Mouse (Mus musculus): ENCODE data around the gene Ptprb.

Ptprb gene

DNA sequence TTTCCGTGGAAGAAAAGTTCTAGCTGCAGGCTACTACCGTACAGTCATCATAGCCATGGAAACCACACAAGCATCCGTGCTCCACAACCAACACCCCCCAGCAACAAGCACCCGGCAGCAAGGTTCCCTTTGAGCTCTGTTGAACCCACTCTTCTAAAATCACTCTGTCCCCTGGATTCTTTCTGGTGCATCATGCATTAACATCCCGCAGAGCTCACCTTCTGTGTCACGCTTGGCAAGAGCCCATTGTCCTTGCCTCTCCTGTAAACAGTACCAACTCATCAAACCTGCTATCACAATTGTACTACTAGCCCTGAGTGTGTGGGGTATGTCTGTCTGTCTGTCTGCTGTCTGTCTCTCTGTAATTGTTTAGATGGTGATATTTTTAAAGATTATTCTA is 98.8 kb downstream of the Ptprb start:
- no peak for DNase-seq (ENCODE audit: low read depth)

DNA sequence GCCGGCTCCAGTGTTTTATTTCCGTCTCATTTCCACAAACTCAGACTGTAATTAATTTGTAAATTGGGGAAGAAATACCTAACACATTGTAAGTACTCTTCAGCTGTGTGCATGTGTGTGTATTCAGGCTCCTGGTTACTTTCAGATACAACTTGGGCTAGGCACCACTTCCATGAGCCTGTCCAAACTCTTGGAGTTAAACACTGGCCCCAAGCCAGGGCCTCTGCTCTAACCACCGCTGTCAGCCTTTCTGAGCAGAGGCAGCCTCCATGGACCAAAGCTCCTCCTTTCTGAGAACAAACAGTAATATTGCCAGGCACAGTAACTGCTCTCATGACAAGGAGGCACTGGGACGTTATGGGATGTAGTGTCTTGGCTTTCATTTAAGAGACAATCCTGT is 101.5 kb downstream of the Ptprb start:
- DNase-seq (ENCODE audit: low read depth): no peak

DNA sequence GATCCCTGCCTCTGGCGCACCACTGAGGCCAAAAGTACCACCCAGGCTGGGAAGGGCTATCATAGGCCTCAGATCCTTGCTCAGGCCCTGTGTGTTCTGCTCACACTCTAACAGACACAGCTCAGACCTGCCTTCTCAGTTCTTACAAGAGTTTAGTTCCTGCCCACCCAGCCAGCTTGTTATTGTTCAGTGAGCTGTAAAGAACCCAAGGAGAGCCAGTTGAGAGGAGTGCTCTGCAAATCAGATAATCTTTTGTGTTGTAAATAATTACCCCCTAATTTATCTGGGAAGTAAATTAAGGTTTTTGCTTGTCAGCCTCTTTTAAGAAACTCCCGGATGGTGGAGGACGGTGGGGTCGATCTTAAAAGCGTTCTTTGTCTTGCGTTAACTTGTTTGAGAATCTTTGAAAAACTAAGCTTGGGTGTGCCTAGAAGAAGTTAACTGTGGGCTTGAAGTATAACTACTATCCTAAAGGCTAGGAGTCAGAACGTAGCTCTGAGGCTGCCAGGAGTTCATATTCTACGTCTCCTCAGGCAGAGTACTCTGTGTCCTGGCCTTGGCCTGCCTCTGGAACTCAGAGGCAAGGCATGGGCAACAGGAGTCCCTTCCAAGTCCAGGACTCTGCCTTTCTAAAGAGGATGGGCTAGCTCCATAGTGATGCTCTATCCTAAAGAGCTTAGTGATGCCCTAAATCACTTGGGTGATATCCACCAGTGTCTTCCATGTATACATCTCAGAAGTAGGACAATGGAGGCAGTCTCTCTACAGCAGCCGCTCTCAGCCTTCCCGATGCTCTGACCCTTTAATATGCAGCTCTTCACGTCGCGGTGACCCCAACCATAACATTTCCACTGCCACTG is 107.7 kb downstream of the Ptprb start:
- no peak for DNase-seq (ENCODE audit: low read depth)

DNA sequence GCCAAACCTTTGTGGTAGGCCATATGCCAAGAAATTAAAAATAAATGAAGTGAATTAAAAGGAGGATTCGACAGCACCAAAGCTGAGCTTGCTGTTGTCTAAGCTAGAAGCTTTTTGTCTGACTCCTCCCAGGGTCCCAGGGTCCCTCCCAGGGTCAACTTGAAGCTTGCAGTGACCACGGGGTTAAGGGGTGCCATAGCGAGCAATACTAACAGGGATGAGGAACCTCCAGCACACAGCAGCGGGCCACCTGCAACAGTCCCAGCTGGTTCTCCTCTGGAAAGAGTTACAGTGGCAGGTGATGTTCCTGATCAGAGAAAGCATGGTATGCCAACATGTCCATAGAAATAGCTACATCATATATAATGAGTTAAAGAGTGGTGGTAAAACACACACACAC is 109.1 kb downstream of the Ptprb start:
- DNase-seq (ENCODE audit: low read depth): no peak

DNA sequence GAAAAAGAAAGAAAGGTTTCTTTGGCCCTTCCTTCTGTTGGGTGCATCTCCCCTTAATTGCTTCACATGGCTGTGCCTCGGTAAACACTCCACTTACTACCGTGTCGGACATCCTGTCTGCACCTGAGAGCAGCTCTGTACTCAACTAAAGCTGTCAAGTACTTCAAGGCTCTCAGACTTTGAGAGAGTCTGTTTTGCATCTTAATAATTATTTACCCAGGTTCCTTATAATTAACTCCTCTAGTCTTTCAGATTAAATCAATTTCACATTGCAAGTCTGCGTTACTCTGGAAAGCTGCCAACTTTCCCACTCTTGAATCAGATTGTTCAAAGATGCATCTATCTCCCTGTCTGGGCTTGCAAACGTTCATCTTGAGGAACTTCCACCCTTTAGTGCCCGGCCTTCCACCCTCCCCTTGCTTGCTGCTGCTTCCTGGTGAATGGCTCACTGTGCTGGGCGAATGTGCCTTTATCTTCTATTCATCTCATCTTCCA is 111.1 kb downstream of the Ptprb start:
- no peak for DNase-seq (ENCODE audit: low read depth)

DNA sequence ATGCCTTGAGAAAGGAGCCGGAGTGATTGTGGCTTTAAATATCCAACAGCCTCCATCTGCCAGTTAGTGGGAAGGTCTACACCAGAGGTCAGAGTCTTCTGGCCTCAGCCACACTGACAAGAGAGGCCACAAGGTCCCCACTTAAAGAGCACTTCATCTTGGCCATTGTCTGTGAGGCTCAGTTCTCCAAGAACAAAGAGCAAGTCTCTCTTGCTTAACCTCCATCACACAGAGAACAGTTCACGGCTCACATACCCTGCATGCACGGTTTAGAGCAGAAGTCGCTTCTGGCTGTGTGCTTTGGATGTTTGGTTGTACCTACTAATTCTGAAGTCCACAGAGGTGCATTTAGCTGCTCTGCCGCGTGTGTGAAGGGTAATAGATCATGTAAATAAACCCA is 113.5 kb downstream of the Ptprb start:
- no peak for DNase-seq (ENCODE audit: low read depth)

DNA sequence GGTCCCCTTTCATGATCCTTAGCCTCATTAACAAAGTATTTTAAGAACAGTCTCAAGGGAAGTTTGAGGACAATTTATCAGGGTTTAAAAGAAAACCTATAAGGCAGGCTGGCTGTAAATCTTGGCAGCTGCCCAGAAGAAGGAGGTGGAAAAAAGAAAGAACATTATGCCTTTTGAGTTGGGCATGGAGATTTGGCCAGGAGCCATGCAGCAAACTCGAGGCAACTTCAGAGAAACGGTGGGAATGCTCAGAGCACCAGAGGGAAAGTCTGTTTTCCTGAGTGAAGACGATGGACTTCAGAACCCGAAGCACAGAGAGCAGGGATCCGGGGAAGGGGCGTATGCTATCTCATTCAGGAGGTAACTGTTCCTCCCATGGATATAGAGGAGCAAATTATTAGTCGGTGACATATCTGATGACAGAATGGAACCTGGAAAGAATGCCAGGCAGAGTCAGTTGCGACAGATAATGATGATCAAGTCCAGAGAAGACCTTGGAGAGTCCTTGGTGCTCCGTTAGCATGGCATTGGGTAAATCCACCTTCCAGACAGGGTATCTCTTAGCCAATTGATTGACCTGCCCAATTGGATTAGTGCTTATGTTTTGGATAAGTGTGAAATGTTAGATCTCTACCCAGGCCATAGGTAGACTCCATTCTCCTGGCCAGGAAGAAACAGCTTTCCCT is 118.6 kb downstream of the Ptprb start:
- DNase-seq (ENCODE audit: low read depth): no peak

DNA sequence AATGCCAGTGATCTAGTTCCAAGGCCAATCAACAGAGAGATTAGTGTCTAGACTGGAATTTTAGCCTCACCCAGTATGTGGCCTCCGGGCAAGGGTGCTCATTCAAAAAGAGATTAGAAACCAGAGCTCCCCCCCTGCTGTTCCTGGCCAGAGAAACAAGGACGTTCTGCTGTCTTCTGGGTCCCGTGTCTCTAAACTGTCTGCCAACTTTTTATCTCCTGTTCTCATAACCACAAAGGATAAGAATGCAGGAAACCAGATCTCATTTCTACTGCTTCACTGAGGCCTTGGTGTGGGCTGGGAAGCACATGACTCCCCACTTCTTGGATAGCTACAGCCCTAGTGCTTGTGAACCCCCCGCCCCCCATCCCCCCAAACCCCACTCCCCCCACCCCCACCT is 119.3 kb downstream of the Ptprb start:
- no peak for DNase-seq (ENCODE audit: low read depth)

DNA sequence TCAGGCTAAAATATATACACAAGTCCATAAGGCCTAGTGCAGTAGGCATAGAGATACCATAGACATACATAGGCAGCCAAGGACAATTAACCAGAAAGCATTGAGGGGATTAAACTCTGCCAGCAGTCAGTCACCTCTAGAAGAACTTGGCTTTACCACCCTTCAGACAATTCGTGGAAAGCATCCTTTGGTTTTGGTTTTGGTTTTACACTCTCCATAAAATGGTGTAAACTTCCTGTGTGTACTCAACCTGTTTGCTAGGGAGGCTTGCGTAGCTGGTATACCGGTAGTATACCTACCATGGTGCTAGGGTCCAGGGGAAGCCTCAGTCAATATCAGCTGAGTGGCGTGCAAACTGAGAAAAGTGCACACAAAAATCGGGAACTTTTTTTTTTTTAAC is 121.0 kb downstream of the Ptprb start:
- DNase-seq (ENCODE audit: low read depth): no peak

DNA sequence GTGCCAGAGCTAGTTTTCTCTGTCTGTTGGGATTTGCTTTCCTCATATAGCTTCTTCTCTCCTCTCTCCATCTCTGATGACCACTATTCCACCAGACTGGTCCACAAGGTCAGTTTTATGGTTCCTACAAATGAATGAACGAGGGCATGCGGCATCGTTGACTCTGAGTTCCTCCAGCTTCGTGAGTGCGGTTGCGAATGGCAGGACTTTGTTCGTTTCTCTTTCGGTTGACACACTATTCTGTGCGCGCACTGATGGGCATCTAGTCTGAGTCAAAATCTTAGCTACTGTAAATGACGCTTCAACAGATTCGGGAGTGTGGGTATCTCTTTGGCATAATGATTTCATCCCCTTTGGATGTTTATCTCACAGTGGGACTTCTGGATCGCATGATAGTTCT is 121.6 kb downstream of the Ptprb start:
- DNase-seq (ENCODE audit: low read depth): no peak

DNA sequence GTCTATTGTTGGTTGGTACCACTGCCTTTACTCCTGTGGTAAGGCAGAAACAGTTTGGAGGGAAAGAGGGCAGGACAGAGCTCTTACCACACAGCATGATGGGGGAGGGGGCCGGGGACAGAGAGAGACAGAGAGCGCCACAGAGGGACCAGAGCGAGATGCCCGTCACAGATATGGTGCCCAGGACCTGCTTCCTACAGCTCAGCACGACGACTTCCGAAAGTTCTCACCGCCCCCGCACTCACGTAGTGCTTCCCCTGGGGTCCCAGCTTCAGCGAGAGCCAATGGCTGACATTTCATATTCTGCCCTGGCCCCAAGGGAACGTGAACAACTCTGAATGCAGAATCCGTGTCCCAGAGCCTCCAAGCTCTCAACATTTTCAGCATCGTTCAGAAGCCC is 122.2 kb downstream of the Ptprb start:
- DNase-seq (ENCODE audit: low read depth): no peak

DNA sequence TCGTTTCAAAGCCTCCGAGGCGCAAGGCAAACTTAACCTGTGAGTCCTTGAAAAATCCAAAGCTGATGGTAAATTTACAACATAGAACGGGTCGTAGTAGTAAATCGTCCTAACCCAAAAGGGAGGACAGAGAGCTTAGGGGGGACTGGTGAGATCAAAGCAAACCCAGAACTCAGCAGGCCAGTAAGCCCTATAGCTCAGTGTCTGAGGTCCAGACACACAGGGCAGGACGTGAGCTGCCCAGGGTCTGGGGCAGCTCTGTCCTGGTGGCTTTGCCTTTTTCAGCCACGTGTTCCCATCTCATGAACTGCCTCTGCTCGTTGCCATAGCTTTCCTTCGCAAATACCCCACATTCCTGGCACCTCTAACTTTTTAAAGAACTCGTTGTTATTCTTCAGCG is 122.7 kb downstream of the Ptprb start:
- no peak for DNase-seq (ENCODE audit: low read depth)

DNA sequence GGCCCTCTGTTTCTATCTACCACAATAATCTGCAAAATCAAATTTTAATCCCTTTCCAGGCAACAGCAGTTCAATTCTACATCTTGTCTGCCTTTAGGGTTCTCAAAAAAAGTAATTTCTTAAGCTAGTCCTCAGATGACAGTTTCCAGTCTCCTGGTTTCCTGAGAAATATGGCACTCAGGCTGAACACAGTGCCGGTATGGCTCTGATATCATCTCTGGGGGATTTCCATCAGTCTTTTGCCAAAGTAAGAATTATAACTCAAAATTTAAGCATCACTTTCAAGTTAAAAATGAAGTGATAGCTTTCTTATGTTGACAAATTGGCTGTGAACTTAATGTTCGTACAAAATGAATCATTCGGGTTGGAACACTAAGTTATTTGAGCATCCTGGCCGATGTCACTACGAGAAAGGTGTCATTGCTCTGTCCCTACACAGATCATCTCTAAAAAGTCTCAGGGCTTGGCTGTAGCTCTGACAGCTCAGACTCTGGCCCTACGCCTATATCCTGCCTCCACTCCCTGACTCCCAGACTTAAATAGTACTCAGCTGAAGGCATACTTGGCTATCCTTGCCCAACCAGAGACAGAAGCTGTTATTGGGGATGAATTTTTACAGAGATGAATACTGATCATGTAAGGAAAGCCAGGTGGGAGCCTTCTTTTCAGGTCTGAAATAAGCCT is 127.6 kb downstream of the Ptprb start:
- DNase-seq (ENCODE audit: low read depth): no peak

DNA sequence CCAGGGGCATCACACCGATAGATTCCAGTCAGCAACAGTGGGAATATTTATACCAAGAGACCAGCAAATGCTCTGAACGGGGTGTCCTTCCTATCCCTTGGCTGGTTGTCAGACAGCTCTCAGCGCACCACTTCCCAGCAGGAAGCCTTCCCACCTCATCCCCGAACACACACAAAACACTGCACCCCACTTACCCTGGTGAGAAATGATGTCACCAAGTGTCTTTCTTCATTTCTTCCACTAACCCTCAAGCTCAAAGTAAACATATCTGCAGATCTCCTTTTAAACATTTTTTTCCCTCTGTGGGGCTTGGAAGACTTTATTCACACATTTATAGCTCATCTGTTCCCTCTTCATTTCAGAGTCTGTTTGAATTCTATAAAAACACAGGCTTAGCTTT is 128.4 kb downstream of the Ptprb start:
- no peak for DNase-seq (ENCODE audit: low read depth)

DNA sequence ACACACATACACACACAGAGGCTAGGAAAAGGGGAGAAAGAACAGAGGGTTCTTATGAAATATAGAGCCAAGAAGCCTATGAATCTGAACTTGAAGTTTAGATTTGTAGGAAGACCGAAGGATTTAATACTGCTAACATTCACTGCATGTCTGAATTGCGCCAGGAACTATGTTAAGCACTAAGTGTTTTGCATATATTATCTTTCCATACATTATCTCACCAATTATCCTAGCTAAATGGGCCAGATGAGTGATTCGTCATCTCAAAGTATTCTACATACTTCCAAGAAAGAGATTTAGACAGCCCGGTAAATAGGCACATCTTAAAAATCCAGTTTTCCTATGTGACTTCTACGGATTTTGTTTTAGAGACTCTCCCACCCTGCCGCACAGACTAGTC is 129.7 kb downstream of the Ptprb start:
- no peak for DNase-seq (ENCODE audit: low read depth)

DNA sequence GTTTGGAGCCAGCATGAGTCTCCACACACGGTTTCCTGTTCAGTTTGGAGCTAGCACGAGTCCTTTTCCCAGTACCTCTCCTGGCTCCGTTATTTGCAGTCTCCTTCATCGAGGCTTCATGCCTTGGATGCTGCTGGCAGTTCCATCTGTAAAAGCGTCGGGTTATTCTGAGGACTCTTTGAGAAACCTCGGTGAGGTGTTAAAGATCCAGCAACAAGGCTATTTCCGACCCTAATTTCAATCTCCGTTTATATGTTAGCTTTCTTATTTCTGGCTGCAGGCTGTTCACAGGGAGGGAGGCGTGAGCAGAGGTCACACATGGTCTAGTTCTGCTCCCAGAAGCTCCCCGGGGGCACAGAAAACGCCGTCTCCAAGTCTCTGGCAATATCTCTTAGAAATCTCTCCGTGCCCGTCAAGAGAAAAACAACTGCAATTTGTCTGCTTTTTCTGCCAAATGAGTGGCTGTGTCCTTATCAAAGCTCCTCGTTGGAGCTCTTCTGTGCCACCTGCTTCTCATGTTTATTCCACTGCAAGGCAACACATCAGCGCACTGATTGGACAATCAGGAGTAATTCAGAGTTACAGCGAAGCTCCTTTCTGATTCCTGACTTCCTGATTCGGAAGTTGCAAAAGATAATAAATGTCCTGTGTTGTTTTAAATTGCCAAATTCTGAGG is 132.5 kb downstream of the Ptprb start:
- DNase-seq (ENCODE audit: low read depth): no peak

DNA sequence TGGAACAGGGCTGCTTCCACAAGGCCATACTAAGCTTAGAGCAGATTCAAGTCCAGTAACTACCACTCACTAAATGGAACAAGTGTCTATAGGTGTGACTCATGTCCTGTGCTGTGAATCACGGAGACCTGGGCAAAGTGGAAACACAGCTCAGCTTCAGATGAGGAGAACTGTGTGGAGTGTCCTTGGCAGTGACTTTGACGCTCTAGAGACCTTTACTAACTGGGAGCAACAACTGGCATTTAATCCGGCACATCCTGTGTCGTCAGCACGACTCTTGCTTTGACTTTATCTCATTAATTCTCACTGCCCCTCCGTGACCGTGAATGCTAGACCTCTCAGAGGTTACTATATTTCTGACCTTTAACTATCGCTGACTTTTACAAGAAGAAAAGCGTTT is 135.5 kb downstream of the Ptprb start:
- DNase-seq (ENCODE audit: low read depth): no peak

DNA sequence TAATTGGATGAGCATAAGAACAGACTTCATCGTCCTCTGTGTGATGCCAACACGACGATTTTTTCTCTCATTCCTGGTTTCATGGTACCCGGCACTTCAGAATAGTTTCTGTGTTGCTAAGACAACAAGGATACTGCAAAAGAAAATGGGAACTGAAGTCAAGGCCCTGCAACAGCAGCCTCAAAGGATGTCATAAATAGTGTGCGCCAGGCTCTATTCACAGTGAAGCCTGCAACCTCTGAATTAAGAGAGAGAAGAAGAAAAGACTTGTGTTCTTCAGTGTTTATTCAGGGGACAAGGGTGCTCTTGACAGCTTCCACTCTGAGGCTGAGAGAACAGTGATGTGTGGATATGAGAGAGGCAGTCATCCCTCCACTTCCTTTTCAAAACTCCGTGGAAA is 140.8 kb downstream of the Ptprb start:
- DNase-seq (ENCODE audit: low read depth): no peak

DNA sequence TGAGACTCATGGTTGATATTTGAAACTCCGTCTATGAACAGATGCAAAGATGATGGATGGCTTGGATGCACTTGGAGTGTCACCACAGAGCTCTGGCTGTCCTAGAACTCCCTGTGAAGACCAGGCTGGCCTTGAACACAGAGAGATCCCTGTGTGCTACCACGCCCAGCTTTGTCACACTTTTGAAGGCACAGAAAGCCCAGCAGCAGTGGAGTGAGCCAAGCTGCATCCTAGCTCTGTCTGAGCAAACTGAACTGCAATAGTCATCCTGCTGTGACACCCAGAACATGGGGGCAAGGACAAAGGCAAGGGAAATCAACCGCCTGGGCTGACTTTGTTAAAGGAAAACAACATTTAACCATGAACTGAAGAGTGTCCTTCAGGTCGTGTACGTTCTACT is 141.4 kb downstream of the Ptprb start:
- no peak for DNase-seq (ENCODE audit: low read depth)

DNA sequence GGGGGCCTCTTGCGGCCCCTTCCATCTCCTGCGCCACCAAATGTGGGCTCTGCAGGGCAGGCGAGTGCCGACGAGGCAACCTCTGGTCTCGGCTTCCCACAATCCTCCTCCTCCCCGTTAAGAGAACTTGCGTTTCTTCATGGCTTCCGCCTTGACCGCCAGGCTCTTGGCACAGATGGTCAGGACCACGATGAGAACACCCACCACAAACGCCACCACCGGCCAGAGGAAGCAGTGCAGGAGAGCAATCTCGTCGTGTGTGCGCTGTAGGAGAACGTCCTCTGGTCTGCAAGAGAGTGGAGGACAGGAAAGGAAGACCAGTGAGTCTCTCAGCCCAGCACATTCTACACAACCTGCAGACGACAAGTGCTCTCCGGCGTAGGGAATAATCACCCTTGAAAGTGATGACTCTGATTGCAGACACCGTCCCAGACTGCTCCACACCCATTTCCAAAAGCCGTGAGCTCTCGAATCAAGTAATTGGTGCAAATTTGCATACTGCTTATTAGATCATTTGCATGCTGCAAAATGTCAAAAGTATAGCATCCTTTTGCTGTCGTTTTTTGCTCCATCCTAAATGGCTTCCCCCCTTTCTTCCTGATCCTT is 142.9 kb downstream of the Ptprb start:
- DNase-seq (ENCODE audit: low read depth): no peak

DNA sequence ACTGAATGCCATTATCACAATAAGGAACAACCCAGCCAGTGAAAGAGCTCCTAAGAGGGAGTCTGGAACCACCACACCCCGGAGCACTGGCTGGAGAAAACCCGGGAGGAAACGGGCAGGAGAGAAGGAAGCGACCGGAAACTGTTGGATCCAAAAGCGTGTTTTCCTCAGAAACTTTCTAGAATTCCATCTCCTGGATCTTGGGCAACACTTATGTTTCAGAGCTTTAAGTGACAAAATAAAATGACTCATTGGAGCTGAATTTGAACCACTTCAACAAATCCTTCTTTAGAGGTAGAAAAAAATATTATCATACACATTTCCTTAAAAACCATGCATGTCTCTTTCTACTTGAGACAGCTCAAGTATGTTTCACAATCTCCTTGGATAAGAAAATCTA is 145.7 kb downstream of the Ptprb start:
- no peak for DNase-seq (ENCODE audit: low read depth)

DNA sequence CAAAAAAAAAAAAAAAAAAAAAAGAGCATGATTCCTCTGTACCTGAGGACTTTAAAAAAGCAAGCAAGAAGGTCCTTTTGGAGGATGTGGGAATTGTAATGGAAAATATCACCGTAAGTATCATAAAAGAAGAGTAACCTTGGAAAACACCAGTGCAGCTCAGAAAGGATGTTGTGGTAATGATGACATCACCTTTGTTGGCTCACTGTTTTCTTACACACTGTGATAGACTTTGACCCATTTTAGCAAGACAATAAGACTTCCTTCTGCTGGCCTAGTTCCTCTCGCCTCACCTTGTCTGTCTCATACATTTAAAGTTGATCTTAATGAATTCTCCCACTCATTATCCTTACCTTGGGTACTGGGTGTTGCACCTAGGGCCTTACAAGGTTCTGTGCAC is 147.2 kb downstream of the Ptprb start:
- DNase-seq (ENCODE audit: low read depth): no peak

Measured in c-Kit-positive CD71-positive TER-119-negative erythroid progenitor cells, embryonic 14.5 days (primary cell).